Mouse (Mus musculus) MEL (cell line): ENCODE data around the gene Pknox2.

ENCODE experiments used
- CTCF ChIP-seq, 3 experiments: IDR thresholded peaks in 2 of 3; conservative IDR thresholded peaks in 1 of 3; 2 replicates each; pipeline ENCODE4 v1.5.1; 2011 to 2012; ENCODE audit warnings: low read length in 3 of 3, low read depth in 2 of 3, mild to moderate bottlenecking in 2 of 3, improper control_type of control experiment in 1 of 3, inconsistent platforms in 1 of 3, mixed read lengths in 1 of 3, moderate library complexity in 1 of 3; ENCODE audit not compliant: control insufficient read depth in 1 of 3, insufficient read depth in 1 of 3, poor library complexity in 1 of 3, severe bottlenecking in 1 of 3
- MEF2A ChIP-seq: IDR thresholded peaks from 2 replicates; pipeline ENCODE4 v1.6.1; 2014; ENCODE audit warnings: low read depth, mild to moderate bottlenecking, inconsistent platforms, low read length, improper control_type of control experiment; ENCODE audit not compliant: poor library complexity, insufficient replicate concordance, severe bottlenecking; ENCODE audit errors: extremely low read depth
- POLR2A ChIP-seq, 2 experiments: IDR thresholded peaks; 2 replicates each; pipeline ENCODE4 v1.6.1; 2011 to 2012; ENCODE audit warnings: low read length in 2 of 2, mild to moderate bottlenecking in 2 of 2, control low read depth in 1 of 2, improper control_type of control experiment in 1 of 2, low read depth in 1 of 2, moderate library complexity in 1 of 2; ENCODE audit not compliant: control insufficient read depth in 1 of 2, insufficient read depth in 1 of 2, poor library complexity in 1 of 2
- SIN3A ChIP-seq: IDR thresholded peaks from 2 replicates; pipeline ENCODE4 v1.6.1; 2012; ENCODE audit warnings: low read length, improper control_type of control experiment, inconsistent platforms

GRCm38 (mm10) chr9:37017169-37017568 is 130.0 kb downstream of the Pknox2 start:
- TF ChIP-seq SIN3A (no peak), CTCF (IDR thresholded peaks at IDR 0.05 in 2 of 3, conservative IDR thresholded peaks at IDR 0.05 in 1 of 3; ENCODE audit: control insufficient read depth in 1 of 3, insufficient read depth in 1 of 3, low read depth in 2 of 3, low read length in 3 of 3, poor library complexity in 1 of 3, severe bottlenecking in 1 of 3) (no peak), POLR2A (IDR thresholded peaks at IDR 0.05; ENCODE audit: control insufficient read depth in 1 of 2, insufficient read depth in 1 of 2, low read depth in 1 of 2, low read length in 2 of 2, poor library complexity in 1 of 2) (no peak), MEF2A (no peak)
